In genomic region chr8:120371146-120371545, GRCm38 (mm10) we compare ENCODE assay signal across 18 mouse cellular contexts.
A peak's percentile ranks its signal among the peaks of the same experiment; 100 is the strongest.
DNase-seq lines count a peak whose midpoint lies in the region; ATAC-seq and TF ChIP-seq lines count a peak whose summit lies in the region.
"Had no signal": no experiment of that assay in that cellular context is flagged by ENCODE, and none has a peak within 500 bp of the region (broad histone marks: within the 10 kb centered on the region; RNA-seq: fewer than 3 reads in every experiment).

No protein-coding gene starts in this region.

- H3K36me3 ChIP-seq in heart, embryonic 12.5 days, result no peaks in the 10 kb centered on the region
- H3K36me3 ChIP-seq in megakaryocyte, embryonic 14.5 days (replicated peaks; ENCODE audit: low read length), result no peaks in the 10 kb centered on the region
- no peaks in the 10 kb centered on the region for H3K36me3 ChIP-seq in liver, embryonic 14.5 days (replicated peaks; ENCODE audit: control insufficient read depth, insufficient read depth, low read depth)
- no peaks in the 10 kb centered on the region for H3K36me3 ChIP-seq in stomach, postnatal 0 days (ENCODE audit: control insufficient read depth, insufficient read depth, low read length)
- H3K36me3 ChIP-seq in kidney, embryonic 14.5 days (ENCODE audit: control insufficient read depth, insufficient read depth, low read length), result no peaks in the 10 kb centered on the region

- intact Hi-C loops in heart, postnatal 10 days (cut with DNase I), result no loop called here

- peaks cover 92% of the 10 kb centered on the region for H3K4me1 ChIP-seq in heart, embryonic 12.5 days (replicated peaks)
- H3K4me1 ChIP-seq in megakaryocyte, embryonic 14.5 days, result peaks cover 100% of the 10 kb centered on the region
- H3K4me1 ChIP-seq in liver, embryonic 14.5 days (replicated peaks; ENCODE audit: control insufficient read depth in 2 of 2, insufficient read depth in 2 of 2, low read length in 1 of 2), result peaks cover 78 to 81% of the 10 kb centered on the region in 2 experiments
- peaks cover 22% of the 10 kb centered on the region for H3K4me1 ChIP-seq in stomach, postnatal 0 days (replicated peaks; ENCODE audit: control insufficient read depth, insufficient read depth)
- H3K4me1 ChIP-seq in kidney, embryonic 14.5 days (ENCODE audit: control insufficient read depth, insufficient read depth, low read length), result peaks cover 72% of the 10 kb centered on the region

- no peak overlapping the region for H3K4me3 ChIP-seq in heart, embryonic 12.5 days
- H3K4me3 ChIP-seq in megakaryocyte, embryonic 14.5 days (replicated peaks), result peak overlapping the region; percentile 89
- H3K4me3 ChIP-seq in liver, embryonic 14.5 days (ENCODE audit: insufficient read depth in 1 of 2, low read depth in 2 of 2, low read length in 2 of 2), result no peak overlapping the region
- H3K4me3 ChIP-seq in stomach, postnatal 0 days (ENCODE audit: low read depth, low read length), result no peak overlapping the region
- no peak overlapping the region for H3K4me3 ChIP-seq in kidney, embryonic 14.5 days (ENCODE audit: low read length)

- DNase-seq in heart, postnatal 10 days, result no peak
- peak; percentile 46 for DNase-seq in MEL-GATA-1-ER (ENCODE audit: extremely low read depth, low read depth)
- no peak for DNase-seq in liver, embryonic 14.5 days (ENCODE audit: low read depth in 3 of 3, low spot score in 3 of 3)
- no peak for DNase-seq in stomach, postnatal 0 days (ENCODE audit: low spot score)
- DNase-seq: adrenal gland, adult 2 months; cerebellum, adult 11 months; cerebellum, postnatal 14 days; forebrain, postnatal 0 days; gastrocnemius, postnatal 10 days; kidney, adult 2 months; kidney, postnatal 36 days; layer of hippocampus, adult 9-11 months; lung, postnatal 10 days; thymus, postnatal 25 days had no signal

- TF ChIP-seq CTCF in liver, embryonic 14.5 days (IDR thresholded peaks at IDR 0.05; ENCODE audit: low read depth), result no peak
- TF ChIP-seq CTCF in stomach, postnatal 0 days (IDR thresholded peaks at IDR 0.05; ENCODE audit: low read depth), result no peak

- no peaks in the 10 kb centered on the region for H3K9me3 ChIP-seq in heart, embryonic 12.5 days (replicated peaks)
- H3K9me3 ChIP-seq in megakaryocyte, embryonic 14.5 days, result no peaks in the 10 kb centered on the region
- no peaks in the 10 kb centered on the region for H3K9me3 ChIP-seq in liver, embryonic 14.5 days (ENCODE audit: control insufficient read depth, low read length)
- H3K9me3 ChIP-seq in stomach, postnatal 0 days (ENCODE audit: control insufficient read depth, low read length), result no peaks in the 10 kb centered on the region
- H3K9me3 ChIP-seq in kidney, embryonic 14.5 days (ENCODE audit: control insufficient read depth, low read length), result no peaks in the 10 kb centered on the region

- ATAC-seq in heart, embryonic 12.5 days (ENCODE audit: insufficient number of reproducible peaks, low FRiP score), result no peak
- no peak for ATAC-seq in megakaryocyte, adult 5-6 weeks (ENCODE audit: poor library complexity, severe bottlenecking)
- no peak for ATAC-seq in liver, embryonic 14.5 days (ENCODE audit: insufficient read depth)
- ATAC-seq in stomach, postnatal 0 days (ENCODE audit: low FRiP score, low TSS enrichment), result no peak
- no peak for ATAC-seq in kidney, embryonic 14.5 days (ENCODE audit: low FRiP score, low TSS enrichment)
- ATAC-seq: forebrain, postnatal 0 days had no signal

- no peak overlapping the region for H3K9ac ChIP-seq in heart, embryonic 12.5 days
- H3K9ac ChIP-seq in liver, embryonic 14.5 days (replicated peaks), result peak overlapping the region; percentile 86
- H3K9ac ChIP-seq in stomach, postnatal 0 days (ENCODE audit: low read length), result no peak overlapping the region
- H3K9ac ChIP-seq in kidney, embryonic 14.5 days (ENCODE audit: low read depth, low read length), result no peak overlapping the region; the same call in 1 of the 2 replicates
- H3K9ac ChIP-seq: forebrain, postnatal 0 days had no signal

- H3K27ac ChIP-seq in heart, embryonic 12.5 days (ENCODE audit: poor library complexity, severe bottlenecking), result peak overlapping the region; percentile 85
- H3K27ac ChIP-seq in liver, embryonic 14.5 days, result peak overlapping the region; percentile 97
- H3K27ac ChIP-seq in stomach, postnatal 0 days (replicated peaks), result no peak overlapping the region
- no peak overlapping the region for H3K27ac ChIP-seq in kidney, embryonic 14.5 days (ENCODE audit: low read depth, low read length)

- WGBS in heart, embryonic 12.5 days, result 41% methylated on average over 5 of the region's 5 CpGs
- 16% methylated on average over 5 of the region's 5 CpGs for WGBS in liver, embryonic 14.5 days (ENCODE audit: insufficient replicate concordance)
- 79% methylated on average over 5 of the region's 5 CpGs for WGBS in stomach, postnatal 0 days
- 67% methylated on average over 5 of the region's 5 CpGs for WGBS in kidney, embryonic 14.5 days

- H3K4me2 ChIP-seq in heart, embryonic 12.5 days, result peak overlapping the region; percentile 35
- H3K4me2 ChIP-seq in liver, embryonic 14.5 days (ENCODE audit: low read depth), result peak overlapping the region; percentile 94
- no peak overlapping the region for H3K4me2 ChIP-seq in stomach, postnatal 0 days (replicated peaks; ENCODE audit: low read depth)
- H3K4me2 ChIP-seq in kidney, embryonic 14.5 days (replicated peaks; ENCODE audit: low read depth, low read length), result no peak overlapping the region

- H3K27me3 ChIP-seq in heart, embryonic 12.5 days (replicated peaks), result no peaks in the 10 kb centered on the region
- H3K27me3 ChIP-seq in megakaryocyte, embryonic 14.5 days (replicated peaks), result no peaks in the 10 kb centered on the region
- H3K27me3 ChIP-seq in liver, embryonic 14.5 days (ENCODE audit: control insufficient read depth, insufficient read depth, low read length), result no peaks in the 10 kb centered on the region
- H3K27me3 ChIP-seq in stomach, postnatal 0 days (ENCODE audit: control insufficient read depth, insufficient read depth, low read length), result no peaks in the 10 kb centered on the region
- no peaks in the 10 kb centered on the region for H3K27me3 ChIP-seq in kidney, embryonic 14.5 days (ENCODE audit: control insufficient read depth, insufficient read depth, low read length)

- TF ChIP-seq EP300 in liver, embryonic 14.5 days (IDR thresholded peaks at IDR 0.05; ENCODE audit: low read depth), result no peak
- TF ChIP-seq EP300 in stomach, postnatal 0 days (optimal IDR thresholded peaks at IDR 0.05), result no peak

Comparison
In these comparisons a context has a peak if more than half of its experiments do, and no peak if none do; other contexts are left out.
1. H3K27ac ChIP-seq: peak in heart, embryonic 12.5 days (single experiment) and liver, embryonic 14.5 days (single experiment); none in stomach, postnatal 0 days (single experiment) and kidney, embryonic 14.5 days (single experiment).
2. H3K4me2 ChIP-seq: peak in heart, embryonic 12.5 days (single experiment) and liver, embryonic 14.5 days (single experiment); none in stomach, postnatal 0 days (single experiment) and kidney, embryonic 14.5 days (single experiment).